Mouse (Mus musculus) cerebellum, adult 11-12 months (tissue): ENCODE data around the gene Sh3d19.
"Not testable (repeated sequence)": the region's sequence is repeated elsewhere in the genome, so short reads cannot be mapped to it uniquely, and the experiment has no call there.

Experiments used
- DNase-seq: peaks from one replicate; pipeline ENCODE4 v3.0.0; 2022

Gene Sh3d19

DNA sequence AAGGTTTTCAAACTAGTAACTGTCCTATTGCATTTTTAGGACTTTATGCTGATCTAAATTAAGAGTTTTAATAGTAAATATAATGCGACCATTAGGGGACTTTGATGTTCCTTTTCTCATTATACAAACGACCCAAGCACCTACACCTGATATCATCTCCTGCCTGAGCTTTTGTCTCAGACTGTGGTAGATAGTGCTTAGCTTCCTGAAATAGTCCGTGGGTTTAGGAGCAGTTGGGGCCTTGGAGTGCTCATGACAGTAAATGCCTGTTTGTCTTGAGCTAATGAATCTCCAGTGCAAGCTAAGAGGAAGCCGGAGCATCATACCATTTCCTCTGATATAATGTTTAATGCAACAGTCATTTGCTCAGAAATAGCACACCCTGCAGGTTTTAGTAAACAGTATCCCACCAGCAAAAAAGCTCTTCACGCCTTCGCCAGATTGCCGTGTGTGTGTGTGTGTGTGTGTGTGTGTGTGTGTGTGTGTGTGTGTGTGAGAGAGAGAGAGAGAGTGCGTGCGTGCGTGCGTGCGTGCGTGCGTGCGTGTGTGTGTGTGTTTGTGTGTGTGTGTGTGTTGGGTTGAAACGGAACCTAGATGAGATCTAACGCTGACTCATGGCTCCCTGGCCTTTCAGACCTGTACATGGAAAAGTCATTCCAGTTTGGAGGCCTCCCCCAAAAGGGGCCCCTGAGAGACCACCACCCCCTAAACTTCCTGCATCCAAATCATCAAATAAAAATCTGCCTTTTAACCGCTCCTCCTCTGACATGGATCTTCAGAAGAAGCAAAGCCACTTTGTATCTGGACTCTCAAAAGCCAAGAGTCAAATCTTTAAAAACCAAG, 132.8 kb downstream of the Sh3d19 start:
- no peak for DNase-seq

DNA sequence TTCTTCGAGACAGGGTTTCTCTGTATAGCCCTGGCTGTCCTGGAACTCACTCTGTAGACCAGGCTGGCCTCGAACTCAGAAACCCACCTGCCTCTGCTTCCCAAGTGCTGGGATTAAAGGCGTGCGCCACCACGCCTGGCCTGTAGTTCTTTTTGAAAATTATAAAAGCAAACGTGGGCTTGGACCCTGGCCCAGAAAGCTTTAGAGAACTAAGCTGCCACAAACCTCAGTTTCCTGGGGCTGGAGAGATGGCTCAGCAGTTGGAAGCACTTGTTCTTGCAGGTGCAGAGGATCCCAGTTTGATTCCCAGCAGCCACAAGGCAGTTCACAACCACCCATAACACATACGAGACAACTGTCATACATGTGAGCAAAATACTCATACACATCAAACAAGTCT, 133.5 kb downstream of the Sh3d19 start:
- DNase-seq = not testable (repeated sequence)

DNA sequence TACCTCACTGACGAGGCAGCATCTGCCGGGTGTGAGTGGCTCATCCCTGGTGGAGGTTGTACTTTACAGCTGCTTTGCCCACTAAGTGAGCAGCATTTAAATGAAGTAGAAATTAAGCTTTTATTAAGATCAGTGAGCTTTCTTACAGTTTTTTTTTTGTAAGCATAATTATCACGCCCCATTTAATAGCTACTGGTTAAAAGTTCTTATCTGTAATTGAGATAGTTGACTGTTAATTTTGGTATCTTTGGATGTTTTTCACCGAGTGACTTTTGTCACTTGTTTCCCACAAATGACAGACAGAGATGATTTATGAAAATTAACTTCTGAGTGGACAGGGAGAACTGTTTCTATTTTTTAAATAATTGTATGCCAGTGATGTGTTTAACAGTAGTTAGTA, 134.0 kb downstream of the Sh3d19 start:
- DNase-seq = no peak

DNA sequence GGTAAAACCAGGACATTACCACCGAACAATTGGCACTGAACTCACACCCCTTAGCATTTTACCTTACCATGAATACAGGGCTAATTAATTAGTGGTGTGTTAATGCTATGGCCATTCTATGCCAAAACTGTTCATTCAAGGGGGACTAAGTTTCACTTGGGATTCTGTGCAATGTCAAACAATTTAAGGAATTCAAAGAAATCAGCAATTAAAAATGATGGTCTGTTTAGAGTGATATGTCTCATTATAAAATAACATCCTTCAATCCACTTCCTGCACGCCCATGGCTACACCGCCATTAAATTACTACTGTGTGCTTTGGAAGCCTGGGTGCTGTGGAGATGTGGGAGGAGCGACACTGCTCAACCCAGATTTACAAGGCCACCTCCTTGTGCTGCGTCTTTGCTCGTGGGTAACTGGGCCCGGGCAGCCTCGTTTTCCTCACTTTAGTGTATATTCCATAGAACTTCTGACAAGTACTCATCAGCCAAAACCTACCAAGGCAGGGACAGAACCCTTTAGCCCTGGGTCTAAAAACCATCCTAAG, 135.2 kb downstream of the Sh3d19 start:
- DNase-seq = no peak

DNA sequence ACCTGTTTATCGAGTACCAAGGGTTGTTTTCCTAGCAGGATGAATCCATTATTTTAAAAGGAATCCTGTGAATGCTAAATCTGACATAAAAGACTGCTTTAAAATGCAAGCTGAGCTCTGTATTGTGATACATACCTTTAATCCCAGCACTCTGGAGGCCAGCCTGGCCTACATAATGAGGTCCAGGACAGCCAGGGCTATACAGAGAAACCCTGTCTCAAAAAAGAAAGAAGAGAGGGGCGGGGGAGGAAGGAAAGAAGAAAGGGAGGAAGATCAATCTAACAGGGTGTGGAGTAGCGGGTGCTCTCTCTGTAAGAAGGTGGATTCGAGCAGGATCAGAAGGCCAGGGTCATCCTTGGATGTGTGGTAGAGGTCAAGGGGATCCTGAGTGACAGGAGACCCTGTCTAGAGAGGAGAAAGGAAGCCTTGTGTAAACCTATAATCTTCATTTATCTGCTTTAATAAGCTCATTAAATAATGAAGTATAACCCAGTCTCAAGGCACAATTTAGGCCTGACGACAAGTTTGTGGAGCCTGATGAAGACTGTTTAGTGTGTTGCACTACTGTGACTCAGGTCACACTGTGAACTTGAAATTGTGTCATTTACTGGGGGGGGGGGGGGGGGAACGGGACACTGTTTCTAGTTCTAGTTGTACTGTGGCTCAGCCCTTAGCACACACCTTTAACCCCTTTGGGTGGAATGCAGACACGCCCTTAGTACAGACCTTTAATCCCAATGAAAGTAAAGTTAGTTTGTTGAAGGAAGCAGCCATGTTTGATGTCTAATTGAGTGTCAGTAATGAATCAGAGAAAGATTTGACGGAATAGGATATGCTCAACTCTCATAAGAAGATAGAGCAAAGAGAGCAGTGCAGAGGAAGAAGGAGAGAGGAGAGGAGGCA, 137.0 kb downstream of the Sh3d19 start:
- DNase-seq = no peak

DNA sequence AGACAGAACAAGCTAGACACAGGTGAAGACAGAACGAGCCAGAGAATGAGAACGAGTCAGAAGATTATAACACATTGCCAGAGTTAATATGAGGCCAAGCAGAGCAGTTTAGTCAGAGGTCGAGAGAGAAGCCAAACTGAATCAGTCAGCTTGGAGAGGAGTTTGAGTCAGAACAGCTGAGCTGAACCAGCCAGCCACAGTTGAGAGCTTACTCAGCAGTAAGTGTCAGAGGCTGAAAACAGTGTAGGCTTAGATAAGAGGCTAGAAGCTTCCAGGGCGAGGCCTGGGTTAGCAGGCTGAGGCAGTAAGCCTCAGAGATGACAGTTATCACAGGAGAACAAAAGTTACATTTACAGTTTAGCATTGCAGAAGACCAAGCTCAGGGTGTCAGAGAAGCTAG, 137.7 kb downstream of the Sh3d19 start:
- DNase-seq = no peak

DNA sequence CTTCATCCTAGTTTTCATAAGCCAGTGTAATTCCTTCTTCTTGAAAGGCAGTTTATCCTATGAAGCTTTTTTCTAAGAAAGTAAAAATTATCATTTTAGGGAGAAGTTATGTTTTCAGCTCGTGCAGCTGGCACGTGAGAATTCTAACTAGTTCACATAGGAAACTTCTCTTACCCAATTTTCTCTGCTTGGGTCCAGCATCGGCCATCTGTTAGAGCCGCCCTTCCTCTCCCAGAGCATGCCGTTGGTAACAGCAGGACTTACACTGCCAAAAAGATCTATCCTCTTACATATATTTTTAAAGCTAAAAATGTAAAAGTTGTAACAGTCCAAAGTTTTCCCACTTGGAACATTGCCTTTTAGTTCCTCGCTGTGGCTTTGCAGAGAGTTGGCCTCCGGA, 138.2 kb downstream of the Sh3d19 start:
- DNase-seq = no peak

DNA sequence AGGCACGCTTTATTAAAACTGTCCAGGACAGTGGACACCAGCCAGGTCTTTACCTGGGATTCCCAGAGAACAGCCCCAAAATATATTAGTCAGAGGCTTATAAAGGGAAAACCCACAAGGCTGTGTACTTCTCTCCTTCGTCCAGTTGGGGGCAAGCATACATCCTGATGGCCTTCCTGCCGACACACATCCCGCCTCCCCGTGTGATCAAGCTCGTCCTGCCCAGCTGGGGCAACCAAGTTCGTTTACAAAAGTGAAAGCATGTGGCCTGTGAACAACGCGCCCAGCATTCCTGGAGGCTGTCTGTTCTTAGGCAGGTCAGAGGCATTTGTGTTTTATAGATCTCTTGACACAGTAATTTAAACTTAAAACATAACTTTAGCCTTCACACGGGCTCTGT, 139.2 kb downstream of the Sh3d19 start:
- no peak for DNase-seq

DNA sequence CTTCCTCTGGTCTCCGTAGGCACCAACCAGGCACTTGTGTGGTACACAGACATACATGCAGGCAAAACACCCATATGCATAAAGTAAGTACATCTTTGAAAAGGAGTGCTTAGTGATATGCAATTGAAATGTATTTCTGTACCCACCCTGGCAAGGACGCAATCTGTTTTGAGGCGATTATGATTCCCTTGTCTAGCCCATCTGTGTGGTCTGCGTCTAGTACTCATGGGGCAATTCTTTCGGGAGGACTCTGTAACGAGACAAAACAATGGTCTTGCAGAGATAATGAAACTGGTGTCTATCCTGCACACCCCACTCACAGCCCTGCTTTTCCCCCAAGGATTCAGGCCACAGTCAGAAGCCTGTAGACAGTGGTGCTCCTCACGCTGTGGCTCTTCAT, 141.9 kb downstream of the Sh3d19 start:
- no peak for DNase-seq

DNA sequence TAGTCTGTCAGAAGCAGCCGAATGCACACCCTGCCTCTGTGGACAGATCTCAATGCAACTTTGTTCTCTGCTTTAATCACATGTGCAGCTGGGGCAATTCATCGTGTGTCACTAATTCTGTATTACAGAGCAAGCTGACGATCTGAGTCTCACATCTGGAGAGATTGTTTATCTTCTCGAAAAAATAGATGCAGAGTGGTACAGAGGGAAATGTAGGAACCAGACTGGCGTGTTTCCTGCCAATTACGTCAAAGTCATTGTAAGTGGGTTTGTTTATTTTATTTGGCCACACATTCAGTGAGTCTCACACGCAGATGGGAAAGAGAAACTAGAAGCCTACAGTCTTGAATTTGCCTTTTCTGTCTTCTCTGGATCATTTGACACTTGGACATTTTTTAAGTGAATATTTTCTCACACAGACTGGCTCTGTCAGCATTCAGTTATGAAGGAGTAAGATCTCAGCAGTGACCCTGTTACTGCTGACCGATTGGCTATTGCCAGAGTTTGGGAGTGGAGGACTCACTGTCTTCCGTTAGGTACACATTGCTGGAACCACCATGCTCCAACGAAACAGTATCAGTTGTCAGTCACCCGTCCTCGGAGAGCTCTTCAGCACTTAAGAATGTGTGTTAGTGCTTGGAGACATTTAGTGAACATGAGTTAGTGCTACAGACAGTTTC, 143.9 kb downstream of the Sh3d19 start:
- DNase-seq = no peak

DNA sequence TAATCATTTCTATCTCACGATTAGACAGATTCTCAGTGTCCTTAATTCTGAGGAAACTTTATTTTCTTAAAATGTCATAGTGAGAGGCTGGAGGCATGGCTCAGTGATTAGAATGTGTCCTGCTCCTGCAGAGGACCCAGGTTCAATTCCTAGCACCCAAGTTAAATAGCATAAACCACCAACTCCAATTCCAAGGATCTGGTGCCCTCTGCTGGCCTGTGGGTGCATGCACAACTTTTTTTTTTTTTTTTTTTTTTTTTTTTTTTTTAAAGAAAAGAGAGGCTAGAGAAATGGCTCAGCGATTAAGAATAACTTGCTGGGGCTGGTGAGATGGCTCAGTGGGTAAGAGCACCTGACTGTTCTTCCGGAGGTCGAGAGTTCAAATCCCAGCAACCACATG, 146.0 kb downstream of the Sh3d19 start:
- DNase-seq = no peak

DNA sequence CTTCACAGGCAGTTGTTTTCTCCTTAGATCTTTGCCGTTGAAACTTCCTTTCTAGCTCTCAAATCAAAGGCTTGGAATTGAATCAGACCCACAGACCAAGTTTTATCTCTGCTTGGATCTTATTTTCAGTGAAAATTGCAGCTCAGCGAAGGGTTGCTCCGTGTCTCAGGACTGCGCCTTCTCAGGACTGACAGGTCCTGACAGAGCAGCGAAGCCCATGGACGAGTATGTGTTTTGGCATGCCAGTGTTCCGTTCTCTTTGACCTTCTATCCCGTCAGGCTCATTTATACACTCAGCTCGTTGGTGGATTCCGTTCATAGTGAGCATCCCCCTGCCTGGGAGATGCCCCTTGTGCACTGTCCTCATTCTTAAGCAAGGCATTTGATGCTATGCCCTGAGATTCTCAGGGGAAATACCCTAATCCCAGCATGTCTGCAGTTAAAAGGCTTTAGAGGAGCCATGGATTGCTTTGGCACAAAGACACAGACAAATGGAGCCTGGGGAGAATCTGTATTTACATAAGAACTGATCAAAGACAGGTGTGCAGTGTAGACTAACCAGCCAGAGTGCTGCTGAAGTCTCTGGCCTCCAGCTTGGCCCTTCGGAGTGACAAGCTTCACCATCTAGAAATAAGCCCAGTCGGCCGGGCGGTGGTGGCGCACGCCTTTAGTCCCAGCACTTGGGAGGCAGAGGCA, 148.5 kb downstream of the Sh3d19 start:
- no peak for DNase-seq

DNA sequence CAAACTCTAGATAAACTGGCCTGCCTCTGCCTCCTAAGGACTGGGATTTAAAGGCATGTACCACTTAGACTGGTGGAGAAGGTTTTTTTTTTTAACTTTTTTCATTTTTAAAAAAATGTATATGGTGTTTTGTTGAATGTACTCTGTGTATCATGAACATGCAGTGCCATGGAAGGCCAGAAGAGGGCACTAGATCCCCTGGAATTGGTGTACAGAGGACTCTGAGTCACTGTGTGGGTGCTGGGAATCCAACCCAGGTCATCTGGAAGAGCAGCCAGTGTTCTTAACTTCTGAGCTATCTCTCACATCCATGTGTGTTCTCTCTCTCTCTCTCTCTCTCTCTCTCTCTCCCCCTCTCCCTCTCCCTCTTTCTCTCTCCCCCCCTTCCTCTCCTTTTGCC, 151.2 kb downstream of the Sh3d19 start:
- DNase-seq = no peak

DNA sequence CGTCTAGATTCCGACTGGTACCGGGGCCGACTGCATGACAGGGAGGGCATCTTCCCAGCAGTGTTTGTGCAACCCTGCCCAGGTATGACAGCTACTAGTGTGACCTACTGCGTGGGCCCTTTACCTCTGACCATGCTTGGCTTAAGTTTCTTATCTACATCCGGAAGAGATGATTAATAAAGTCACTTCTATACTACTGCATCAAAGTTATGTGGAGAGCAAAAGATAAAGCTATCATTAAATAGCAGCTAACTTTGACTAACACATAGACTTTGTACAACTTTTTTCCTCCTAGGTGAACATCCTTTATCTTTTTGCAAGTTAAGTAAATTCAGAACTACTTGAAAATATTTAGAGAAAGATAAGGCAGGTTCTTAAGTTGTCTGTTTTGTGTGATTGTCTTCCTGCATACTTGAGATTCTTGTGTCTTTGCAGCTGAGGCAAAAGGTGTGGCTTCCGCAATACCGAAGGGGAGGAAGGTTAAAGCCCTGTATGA, 152.4 kb downstream of the Sh3d19 start:
- DNase-seq = no peak

DNA sequence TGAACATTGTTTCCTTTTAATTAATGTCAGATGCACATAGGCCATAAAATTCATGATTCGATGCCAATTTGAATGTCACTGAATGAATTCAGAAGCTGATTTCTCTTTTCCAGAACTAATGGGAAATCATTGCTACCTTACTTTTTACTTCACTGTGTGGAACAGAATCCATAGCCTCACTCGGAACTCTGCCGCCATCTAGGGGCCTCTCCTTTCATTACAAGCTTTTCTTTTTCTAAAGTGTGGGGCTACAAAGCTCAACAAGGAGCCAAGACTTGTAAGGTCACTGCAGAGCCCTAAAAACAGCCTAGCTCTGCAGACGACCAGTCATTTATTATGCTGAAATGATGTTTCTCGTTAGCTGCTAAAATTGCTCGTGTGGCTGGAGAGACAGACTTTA, 158.8 kb downstream of the Sh3d19 start:
- DNase-seq = peak; percentile 22

DNA sequence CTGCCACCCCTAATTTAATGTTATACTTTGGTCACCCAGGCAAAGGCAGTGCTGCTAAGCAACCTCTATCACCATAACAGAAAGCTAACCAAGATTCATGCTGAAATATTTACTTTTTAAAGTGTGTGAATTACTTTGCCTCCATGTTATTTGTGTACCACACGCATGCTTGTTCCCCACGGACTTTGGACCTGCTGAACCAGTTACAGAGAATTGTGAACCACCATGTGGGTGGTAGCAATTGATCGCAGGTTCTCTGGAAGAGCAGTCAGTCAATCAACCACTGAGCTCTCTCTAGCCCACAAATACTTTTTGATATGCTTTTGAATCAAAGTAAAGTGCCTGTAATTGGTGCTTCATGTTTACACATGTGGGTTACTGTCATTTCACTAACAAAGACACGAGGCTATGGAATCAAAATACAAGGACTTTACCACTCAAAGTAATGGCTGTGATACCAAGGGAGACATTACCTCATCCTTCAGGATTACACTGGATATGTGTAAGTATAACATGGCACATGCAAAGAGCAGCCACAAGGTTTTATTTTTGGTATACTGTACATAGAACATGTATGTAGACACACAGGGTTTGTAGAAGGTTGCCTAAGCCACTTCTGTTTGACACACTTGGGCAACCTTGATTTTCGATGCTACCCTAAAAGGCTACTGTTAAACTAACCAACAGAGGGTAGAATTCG, 164.2 kb downstream of the Sh3d19 start:
- DNase-seq = no peak

DNA sequence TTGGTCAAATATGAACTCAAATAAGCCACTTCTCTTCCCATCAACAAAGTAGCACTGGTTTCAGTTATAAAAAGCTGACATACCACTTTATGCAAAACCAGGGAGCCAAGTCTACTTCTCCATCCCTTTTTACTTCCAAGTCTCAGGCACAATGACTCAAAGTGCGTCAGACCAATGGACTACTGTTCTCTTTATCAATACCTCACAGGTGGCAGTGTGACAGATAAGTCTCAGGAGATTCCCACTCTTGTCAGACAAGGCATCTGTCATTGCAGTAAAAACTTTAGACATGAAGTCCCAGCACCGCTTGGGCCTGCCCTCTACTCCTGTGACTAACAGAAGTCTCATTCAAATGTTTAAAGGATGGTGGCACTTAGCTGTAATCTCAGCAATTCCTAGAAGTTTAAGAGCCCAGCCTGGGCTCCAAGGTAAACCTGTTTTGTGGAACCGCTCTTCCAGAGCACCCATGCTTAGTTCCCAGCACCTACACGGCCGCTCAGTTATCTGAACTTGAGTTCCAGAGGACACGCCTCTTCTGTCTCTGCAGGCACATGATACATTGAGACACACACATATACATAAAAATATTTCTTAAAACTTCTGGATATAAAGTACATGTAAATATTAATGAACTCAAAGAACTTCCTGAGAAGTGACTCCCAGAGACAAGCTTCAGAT, 165.1 kb downstream of the Sh3d19 start:
- DNase-seq = no peak

DNA sequence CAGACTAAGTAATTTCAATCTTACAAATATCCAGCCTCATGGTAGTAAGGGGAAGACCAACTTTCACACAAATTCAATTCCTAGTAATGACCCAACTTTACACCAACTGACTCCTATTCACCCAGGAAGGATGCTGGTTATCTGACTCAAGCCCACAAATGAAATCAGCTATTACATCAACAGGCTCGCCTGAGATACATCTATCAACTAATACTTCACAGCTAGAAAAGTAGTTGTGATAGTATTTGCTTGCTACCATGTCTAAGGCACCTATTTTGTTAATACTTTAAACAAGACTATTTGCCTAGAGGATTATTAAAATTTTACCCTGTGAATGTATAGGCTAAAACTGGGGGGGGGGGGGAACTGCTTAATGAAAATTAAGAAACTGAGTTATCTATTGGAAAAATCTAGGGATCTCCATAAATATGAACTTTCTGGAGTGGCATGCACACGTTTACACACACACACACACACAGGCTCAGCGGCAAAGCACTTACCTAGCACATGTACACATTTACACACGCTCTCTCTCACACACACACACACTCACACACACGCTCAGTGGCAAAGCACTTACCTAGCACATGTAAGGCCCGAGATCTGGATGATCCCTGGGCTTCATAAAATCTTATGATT, 166.1 kb downstream of the Sh3d19 start:
- no peak for DNase-seq

DNA sequence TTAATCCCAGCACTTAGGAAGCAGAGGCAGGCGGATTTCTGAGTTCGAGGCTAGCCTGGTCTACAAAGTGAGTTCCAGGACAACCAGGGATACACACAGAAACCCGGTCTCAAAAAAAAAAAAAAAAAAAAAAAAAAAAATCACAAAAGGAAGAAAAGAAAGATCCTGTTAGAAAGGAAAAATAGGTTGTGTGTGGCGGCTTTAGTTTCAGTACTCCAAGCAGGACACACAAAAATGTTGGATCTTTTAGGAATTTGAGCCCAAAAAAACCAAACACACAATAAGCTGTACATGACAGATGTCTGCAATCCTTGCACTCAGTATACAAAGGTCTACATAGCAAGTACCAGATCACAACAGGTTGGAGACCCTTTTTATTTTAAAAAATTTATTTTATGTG, 168.8 kb downstream of the Sh3d19 start:
- no peak for DNase-seq

DNA sequence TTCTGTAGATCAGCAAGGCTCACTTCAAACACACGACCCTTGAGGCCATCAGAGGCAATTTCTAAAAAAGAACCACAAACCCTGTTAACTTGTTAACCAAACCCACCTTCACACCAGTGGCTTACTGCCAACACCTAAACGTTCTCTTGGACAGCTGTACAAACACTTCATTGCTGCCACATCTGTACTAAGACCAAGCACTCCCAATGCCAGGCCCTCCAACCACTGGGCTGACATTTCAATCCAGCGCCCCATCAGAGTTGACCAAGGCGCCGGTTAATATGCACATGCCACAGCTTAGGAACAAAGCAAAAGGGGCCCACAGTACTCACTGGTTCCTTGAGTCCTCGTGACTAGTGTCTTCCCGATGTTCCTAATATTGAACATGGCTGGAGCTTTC, 170.5 kb downstream of the Sh3d19 start:
- DNase-seq = peak; percentile 13

DNA sequence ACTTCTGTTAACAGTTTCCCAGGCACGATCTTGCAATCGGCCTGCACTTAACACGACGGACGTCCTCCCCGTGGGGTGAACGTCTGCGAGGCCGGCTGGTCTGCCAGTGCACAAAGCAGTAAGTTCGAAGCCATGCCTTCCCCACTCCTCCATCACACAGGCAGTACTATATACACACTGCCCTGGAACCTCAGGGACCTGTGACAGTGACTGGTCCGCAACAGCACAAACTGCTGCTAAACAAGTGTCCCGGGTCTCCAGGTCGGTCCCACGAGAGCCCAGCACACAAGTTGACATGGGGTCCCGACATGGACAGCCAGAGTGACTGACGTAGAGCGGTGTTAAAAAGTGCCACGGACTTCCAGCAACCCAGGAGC, 171.0 kb downstream of the Sh3d19 start:
- no peak for DNase-seq
